Mouse (Mus musculus): ENCODE measurements around the gene Disp3. TPM values are rescaled to one million over a fixed set of nuclear protein-coding genes. Genes with fewer than 3 reads are reported as not detected.

Disp3 gene
- polyA plus RNA-seq, 1 experiment from 2014 or later, result 0.13 TPM

DNA sequence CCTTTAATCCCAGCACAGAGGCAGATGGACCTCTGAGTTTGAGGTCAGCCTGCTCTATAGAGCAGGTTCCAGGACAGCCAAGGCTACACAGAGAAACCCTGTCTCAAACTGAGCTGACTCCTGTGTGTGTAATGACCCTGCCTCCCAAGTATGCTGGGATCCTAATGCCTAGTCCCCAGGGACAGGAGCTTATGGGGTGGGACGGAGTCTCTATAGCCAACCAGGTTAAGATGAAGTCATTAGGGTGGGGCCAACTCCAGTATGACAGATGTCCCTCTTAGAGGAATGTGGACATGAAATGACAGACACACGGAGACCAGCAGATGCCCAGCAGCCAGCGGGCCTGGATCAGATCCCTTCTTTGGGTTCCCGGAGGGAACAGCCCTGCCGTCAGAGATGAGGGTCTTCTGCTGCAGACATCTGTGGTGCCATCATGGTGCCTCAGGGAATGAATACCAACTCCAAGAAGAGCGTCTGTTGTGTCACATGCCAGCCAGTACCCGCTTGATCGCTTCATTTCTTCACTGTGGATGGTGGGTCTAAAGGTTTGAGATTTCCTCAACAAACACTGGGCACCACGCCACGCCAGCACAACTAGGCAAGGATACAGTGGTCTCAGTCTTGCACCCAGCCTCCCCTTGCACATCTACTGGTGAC, 48.2 kb downstream of the Disp3 start:
- no peak for ATAC-seq (ENCODE audit: insufficient number of reproducible peaks, low FRiP score, low TSS enrichment, low read depth)
- Histone ChIP-seq H3K4me3 (no peak overlapping the region), H3K4me1 (no peaks in the 10 kb centered on the region), H3K4me2 (no peak overlapping the region), H3K9ac (no peak overlapping the region), H3K36me3 (no peaks in the 10 kb centered on the region), H3K27me3 (no peaks in the 10 kb centered on the region), H3K9me3 (no peaks in the 10 kb centered on the region), H3K27ac (no peak overlapping the region)
- 85% methylated on average over 10 of the region's 10 CpGs for WGBS

DNA sequence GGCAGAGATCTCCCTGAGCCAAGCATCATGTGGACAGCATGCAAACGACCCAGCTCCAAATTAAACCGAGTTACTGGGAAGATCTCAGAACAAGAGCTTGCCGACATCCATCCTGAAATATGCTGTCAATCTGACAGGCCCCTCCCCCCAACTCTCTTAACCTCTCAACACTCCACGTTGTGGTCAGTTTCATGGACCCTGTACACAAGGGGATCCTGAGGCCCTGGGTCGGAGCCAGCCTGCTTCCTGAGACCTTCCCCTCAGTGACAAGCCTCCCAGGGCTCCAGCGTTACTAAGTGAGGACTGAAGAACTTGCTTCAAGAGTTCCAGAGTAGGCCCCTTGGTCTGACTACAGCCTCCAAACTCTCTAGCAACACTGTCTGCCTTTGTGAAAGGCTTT, 48.8 kb downstream of the Disp3 start:
- H3K4me1 ChIP-seq, result no peaks in the 10 kb centered on the region
- no peak overlapping the region for H3K4me2 ChIP-seq
- no peaks in the 10 kb centered on the region for H3K27me3 ChIP-seq
- 59% methylated on average over 6 of the region's 6 CpGs for WGBS
- H3K9me3 ChIP-seq, result no peaks in the 10 kb centered on the region
- no peak overlapping the region for H3K27ac ChIP-seq
- no peaks in the 10 kb centered on the region for H3K36me3 ChIP-seq
- no peak overlapping the region for H3K4me3 ChIP-seq
- no peak for ATAC-seq (ENCODE audit: insufficient number of reproducible peaks, low FRiP score, low TSS enrichment, low read depth)
- no peak overlapping the region for H3K9ac ChIP-seq

DNA sequence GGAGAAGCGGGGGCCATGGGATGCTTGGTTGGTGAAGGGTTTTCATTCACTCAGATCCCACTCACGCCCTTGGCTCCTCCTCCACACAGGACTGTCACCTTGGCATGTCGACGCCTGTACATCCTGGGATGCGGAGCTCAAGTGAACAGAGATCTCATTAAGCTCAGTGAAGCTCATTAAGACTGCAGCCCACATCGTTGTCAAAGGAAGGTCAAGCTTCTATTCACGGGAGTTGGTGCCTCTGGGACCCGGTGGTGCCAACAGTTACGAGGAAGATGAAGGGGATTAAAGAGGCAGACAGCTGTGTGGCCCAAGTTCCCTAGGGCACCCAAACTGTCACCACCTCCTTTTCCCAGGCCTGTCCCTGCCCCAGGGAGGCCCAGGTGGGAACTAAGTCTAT, 49.5 kb downstream of the Disp3 start:
- Histone ChIP-seq H3K4me1 (no peaks in the 10 kb centered on the region), H3K9me3 (no peaks in the 10 kb centered on the region), H3K9ac (no peak overlapping the region), H3K36me3 (no peaks in the 10 kb centered on the region), H3K4me3 (no peak overlapping the region), H3K27ac (no peak overlapping the region), H3K4me2 (no peak overlapping the region), H3K27me3 (no peaks in the 10 kb centered on the region)
- 42% methylated on average over 9 of the region's 9 CpGs for WGBS
- ATAC-seq (ENCODE audit: insufficient number of reproducible peaks, low FRiP score, low TSS enrichment, low read depth), result no peak

DNA sequence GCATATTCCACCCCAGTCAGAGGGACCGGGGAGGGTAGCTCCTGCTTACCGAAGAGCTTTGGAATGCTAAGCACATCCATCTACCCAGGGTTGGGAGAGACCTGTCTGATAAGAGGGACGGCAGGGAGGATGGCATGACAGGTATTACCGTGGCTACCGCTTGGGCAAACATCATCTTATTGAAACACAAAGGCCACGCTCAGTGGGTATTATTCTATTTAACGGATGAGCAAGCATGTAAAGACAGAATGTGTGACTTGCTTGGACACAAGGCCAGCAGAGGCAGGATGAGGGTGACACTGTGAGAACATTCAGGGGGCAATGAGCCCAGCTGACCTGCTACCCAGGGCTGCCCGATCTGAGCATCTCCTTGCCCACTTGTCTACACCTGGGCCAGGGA, 51.1 kb downstream of the Disp3 start:
- no peak overlapping the region for H3K9ac ChIP-seq
- 89% methylated on average over 8 of the region's 8 CpGs for WGBS
- no peak overlapping the region for H3K4me3 ChIP-seq
- no peaks in the 10 kb centered on the region for H3K27me3 ChIP-seq
- no peak overlapping the region for H3K27ac ChIP-seq
- H3K36me3 ChIP-seq, result no peaks in the 10 kb centered on the region
- no peaks in the 10 kb centered on the region for H3K4me1 ChIP-seq
- no peak overlapping the region for H3K4me2 ChIP-seq
- ATAC-seq (ENCODE audit: insufficient number of reproducible peaks, low FRiP score, low TSS enrichment, low read depth), result no peak
- H3K9me3 ChIP-seq, result no peaks in the 10 kb centered on the region

DNA sequence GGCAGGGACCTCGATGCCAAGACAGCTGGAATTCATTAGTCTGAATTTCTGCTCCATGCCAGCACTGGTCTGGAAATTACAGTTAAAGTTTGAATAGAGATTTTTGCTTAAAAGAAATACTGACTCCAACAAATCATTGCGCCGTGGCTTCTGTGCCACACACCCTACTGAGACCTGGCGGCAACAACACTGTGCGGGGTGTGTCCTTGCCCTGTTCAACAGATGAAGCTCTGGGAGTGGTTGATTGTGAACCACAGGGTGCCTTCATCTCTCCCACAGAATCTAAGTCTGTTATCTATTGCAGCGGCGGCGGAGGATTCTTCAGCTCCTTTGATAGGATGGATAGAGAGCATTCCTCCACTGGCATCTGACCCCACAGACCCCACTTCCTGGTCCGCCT, 54.7 kb downstream of the Disp3 start:
- Histone ChIP-seq H3K36me3 (no peaks in the 10 kb centered on the region), H3K9me3 (no peaks in the 10 kb centered on the region), H3K27ac (no peak overlapping the region), H3K27me3 (no peaks in the 10 kb centered on the region; the same call in 1 of the 2 replicates), H3K4me3 (no peak overlapping the region), H3K9ac (no peak overlapping the region), H3K4me2 (no peak overlapping the region), H3K4me1 (no peaks in the 10 kb centered on the region)
- ATAC-seq (ENCODE audit: insufficient number of reproducible peaks, low FRiP score, low TSS enrichment, low read depth), result no peak
- 71% methylated on average over 9 of the region's 9 CpGs for WGBS

DNA sequence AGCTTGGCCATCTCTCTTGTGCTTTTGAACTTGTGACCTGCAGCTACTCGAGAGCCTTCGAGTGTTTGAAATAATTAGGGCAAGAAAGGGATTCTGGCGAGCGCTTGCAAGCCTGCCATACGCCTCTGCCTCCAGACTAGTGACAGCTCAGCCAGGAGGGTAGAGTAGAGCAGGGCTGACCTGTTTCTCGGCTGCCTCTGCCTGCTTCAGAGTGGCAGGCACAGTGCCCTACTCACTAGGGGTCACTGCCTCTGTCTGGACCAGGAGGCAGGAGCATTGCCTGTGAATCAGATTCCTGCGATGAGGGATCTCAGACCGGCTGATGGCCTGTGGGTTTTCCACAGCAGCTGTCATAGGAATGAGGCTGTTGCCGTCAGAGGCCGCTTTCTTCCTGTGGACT, 55.1 kb downstream of the Disp3 start:
- Histone ChIP-seq H3K4me1 (no peaks in the 10 kb centered on the region), H3K4me2 (no peak overlapping the region), H3K27ac (no peak overlapping the region), H3K27me3 (no peaks in the 10 kb centered on the region; the same call in 1 of the 2 replicates), H3K36me3 (no peaks in the 10 kb centered on the region), H3K9me3 (no peaks in the 10 kb centered on the region), H3K9ac (no peak overlapping the region), H3K4me3 (no peak overlapping the region)
- ATAC-seq (ENCODE audit: insufficient number of reproducible peaks, low FRiP score, low TSS enrichment, low read depth), result no peak
- 41% methylated on average over 10 of the region's 10 CpGs for WGBS

DNA sequence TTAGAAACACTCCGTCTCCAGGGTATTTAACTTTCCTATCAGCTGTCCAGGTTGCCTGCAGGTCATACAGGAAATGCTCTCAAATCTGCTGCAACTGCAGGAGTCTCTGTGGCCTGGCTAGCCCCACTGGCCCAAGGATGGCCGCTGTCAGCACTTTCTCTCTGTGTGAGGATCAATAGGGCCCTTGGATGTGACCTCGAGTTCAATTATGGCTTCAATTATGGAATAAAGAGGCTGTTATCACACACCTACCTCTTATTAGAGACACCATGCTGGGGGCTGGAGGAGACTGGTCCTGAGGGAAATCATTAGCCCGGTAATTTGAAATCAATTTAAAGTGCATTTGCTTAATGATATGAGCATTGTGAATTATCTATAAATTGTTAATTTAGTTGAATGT, 55.6 kb downstream of the Disp3 start:
- H3K9ac ChIP-seq, result no peak overlapping the region
- H3K27me3 ChIP-seq, result no peaks in the 10 kb centered on the region; the same call in 1 of the 2 replicates
- no peaks in the 10 kb centered on the region for H3K36me3 ChIP-seq
- H3K4me1 ChIP-seq, result no peaks in the 10 kb centered on the region
- ATAC-seq (ENCODE audit: insufficient number of reproducible peaks, low FRiP score, low TSS enrichment, low read depth), result no peak
- no peak overlapping the region for H3K4me2 ChIP-seq
- no peak overlapping the region for H3K27ac ChIP-seq
- WGBS, result 49% methylated on average over 4 of the region's 4 CpGs
- no peaks in the 10 kb centered on the region for H3K9me3 ChIP-seq
- H3K4me3 ChIP-seq, result no peak overlapping the region

DNA sequence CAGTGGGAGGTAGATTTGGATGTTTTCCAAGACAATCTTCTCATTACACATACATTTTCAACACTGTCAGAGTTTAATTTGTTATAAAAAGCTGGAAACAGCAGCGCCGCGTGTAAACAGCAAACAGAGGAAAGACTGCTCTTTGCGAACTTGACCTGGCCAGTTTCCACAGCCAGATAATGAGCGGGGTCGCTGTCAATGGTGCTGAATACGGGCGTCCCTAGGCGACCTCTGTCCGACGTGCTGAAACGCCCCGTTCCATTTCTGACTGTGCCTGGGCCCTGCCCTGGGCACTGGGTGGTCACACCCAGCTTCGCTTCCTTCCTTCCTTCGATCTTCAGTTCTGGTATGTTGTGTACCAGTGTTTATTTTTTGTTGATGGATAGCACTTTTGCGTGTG, 58.1 kb downstream of the Disp3 start:
- Histone ChIP-seq H3K36me3 (no peaks in the 10 kb centered on the region), H3K4me2 (no peak overlapping the region), H3K9me3 (no peaks in the 10 kb centered on the region), H3K9ac (no peak overlapping the region), H3K27ac (no peak overlapping the region), H3K27me3 (no peaks in the 10 kb centered on the region; the same call in 1 of the 2 replicates), H3K4me1 (no peaks in the 10 kb centered on the region), H3K4me3 (no peak overlapping the region)
- no peak for ATAC-seq (ENCODE audit: insufficient number of reproducible peaks, low FRiP score, low TSS enrichment, low read depth)
- 9% methylated on average over 16 of the region's 16 CpGs for WGBS

DNA sequence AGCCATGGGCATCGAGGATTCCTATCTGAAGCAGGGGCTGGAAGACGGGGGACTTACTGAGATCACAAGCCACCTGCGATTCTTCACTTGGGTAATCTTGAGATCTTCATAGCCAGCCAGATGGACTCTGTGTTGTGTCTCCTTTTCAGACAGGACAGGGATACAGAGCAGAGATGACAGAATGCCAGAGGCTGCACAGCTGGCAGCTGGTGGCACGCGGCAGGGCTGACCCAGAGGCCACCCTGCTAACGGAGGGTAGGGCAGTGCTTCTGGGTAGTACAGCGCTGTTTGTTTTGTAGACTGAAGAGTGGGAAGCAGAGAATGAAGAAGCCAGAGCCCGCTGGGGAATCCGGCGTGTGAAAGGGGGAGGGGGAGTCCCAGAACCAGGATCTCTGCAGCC, 64.8 kb downstream of the Disp3 start:
- 47% methylated on average over 10 of the region's 10 CpGs for WGBS
- no peaks in the 10 kb centered on the region for H3K9me3 ChIP-seq

DNA sequence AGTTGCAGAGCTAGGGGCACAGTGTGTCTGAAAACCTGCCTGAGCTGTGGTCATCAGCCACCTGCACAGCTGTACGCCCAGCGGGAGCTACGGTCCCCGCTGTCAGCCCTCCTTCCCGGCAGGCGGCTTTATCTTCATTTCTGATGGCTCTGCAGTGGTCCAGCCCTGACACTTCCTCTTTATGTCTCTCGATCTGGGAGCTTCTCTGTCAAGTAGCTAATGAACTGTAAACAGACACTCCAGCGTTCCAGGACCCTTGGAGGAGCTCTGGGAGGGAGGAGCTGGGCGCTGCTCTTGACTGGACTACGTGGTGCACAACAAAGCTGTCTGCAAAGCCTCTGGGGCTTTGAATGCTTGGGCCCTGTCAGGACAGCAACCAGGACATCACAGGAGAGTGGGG, 67.1 kb downstream of the Disp3 start:
- Histone ChIP-seq H3K4me3 (no peak overlapping the region), H3K9ac (no peak overlapping the region), H3K9me3 (no peaks in the 10 kb centered on the region), H3K36me3 (no peaks in the 10 kb centered on the region), H3K27ac (no peak overlapping the region), H3K4me1 (no peaks in the 10 kb centered on the region), H3K27me3 (peaks cover 48% of the 10 kb centered on the region), H3K4me2 (no peak overlapping the region)
- WGBS, result 8% methylated on average over 10 of the region's 10 CpGs
- ATAC-seq (ENCODE audit: insufficient number of reproducible peaks, low FRiP score, low TSS enrichment, low read depth), result no peak

More for the DNA sequence above, 64.8 kb downstream of the Disp3 start:
- H3K9ac ChIP-seq, result no peak overlapping the region
- ATAC-seq (ENCODE audit: insufficient number of reproducible peaks, low FRiP score, low TSS enrichment, low read depth), result no peak
- no peaks in the 10 kb centered on the region for H3K4me1 ChIP-seq
- no peak overlapping the region for H3K4me3 ChIP-seq
- H3K4me2 ChIP-seq, result no peak overlapping the region
- H3K27ac ChIP-seq, result no peak overlapping the region
- peaks cover 48% of the 10 kb centered on the region for H3K27me3 ChIP-seq
- H3K36me3 ChIP-seq, result no peaks in the 10 kb centered on the region

DNA sequence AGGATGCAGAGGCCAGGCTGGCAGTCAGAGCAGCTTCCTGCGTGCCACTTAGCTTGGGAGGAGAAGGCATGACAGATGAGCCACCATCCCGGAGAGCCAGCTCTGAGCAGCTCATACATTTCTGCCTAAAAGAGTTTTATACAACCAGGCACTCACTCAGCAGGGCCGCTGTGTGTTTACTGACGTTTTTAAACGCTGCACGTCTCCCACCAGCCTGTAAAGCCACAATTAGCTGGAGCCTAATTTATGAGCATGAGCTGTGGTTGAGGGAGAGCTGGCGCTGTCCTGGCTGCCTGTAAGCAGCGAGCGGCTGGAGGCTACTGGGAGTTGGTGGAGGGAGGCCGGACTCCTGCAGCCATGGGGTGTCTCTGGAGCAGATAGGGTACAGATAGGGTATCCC, 69.5 kb downstream of the Disp3 start:
- no peak overlapping the region for H3K4me3 ChIP-seq
- H3K27ac ChIP-seq, result no peak overlapping the region
- no peak for ATAC-seq (ENCODE audit: insufficient number of reproducible peaks, low FRiP score, low TSS enrichment, low read depth)
- 7% methylated on average over 10 of the region's 10 CpGs for WGBS
- H3K9ac ChIP-seq, result no peak overlapping the region
- no peaks in the 10 kb centered on the region for H3K9me3 ChIP-seq
- H3K4me1 ChIP-seq, result no peaks in the 10 kb centered on the region
- no peaks in the 10 kb centered on the region for H3K36me3 ChIP-seq
- no peak overlapping the region for H3K4me2 ChIP-seq
- H3K27me3 ChIP-seq, result peaks cover 60% of the 10 kb centered on the region

DNA sequence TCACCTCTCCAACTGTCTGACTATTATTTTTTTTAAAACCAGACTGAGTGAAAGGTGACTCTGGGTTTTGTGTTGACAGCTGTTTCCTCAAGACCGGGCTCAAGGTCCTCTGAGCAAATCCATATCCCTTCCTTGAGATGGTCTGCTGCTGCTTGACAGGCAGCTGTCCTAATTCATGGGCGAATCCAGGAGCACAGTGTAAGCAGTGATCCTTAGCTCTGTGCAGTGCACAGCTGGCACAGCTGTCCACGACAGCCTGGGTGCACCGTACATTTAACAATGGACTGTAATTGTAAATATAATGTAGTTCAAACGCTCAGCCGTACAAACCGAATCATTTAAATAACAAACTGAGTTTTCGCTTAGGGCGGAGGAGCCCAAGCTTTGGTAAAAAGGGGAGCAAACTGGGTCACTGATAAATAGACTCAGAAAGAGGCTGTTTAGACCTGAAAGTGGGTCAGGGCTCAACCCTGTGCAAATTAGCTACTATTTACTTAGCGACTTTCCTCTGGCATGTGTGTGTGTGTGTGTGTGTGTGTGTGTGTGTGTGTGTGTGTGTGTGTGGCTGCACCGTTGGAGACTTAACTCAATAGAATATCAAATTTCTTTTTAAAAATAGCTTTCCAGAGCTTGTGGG, 72.4 kb downstream of the Disp3 start:
- Histone ChIP-seq H3K9me3 (no peaks in the 10 kb centered on the region), H3K4me3 (no peak overlapping the region), H3K36me3 (no peaks in the 10 kb centered on the region), H3K9ac (no peak overlapping the region), H3K4me1 (no peaks in the 10 kb centered on the region), H3K4me2 (no peak overlapping the region), H3K27me3 (peaks cover 32% of the 10 kb centered on the region), H3K27ac (no peak overlapping the region)
- no peak for ATAC-seq (ENCODE audit: insufficient number of reproducible peaks, low FRiP score, low TSS enrichment, low read depth)
- WGBS, result 44% methylated on average over 11 of the region's 11 CpGs
